Mouse (Mus musculus): ENCODE measurements around the gene Parp3. TPM values are rescaled to one million over a fixed set of nuclear protein-coding genes. Genes with fewer than 3 reads are reported as not detected.
A peak's percentile ranks its signal among the peaks of the same experiment; 100 is the strongest.
"Not testable (repeated sequence)": the region's sequence is repeated elsewhere in the genome, so short reads cannot be mapped to it uniquely, and the experiment has no call there.

The Parp3 gene
- polyA plus RNA-seq (2012; ENCODE audit: insufficient read depth, low replicate concordance), result 2.6 and 5.6 TPM in 2 replicates

DNA sequence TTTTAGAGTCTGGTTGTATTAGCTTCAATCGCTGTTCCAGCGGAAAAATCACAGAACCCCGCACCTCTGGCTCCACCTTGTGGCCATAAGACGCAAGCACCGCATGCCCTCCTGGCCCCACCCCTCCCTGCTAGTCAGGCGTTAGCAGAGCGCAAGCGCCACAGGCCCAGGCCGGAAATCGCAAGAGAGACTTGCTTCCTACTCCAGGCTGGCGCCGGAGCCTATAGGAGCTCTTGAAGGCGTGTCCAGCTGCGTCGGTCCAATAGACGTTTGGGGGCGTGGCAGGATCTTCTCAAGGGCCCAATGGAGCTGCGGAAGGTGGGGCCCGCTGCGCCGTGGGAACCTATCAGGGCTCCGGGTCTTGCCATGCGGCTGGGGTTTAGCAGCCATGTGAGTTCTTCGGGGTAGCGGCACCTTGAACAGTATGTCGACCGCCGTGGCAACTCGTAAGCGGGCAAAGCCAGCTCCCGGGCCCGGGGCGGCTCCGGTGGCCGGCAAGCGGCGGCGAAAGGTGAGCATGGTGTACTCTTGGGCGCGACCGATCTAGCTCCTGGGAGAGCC, at the start of gene Parp3:
Parp3 (minus strand) TSS at position 26 of the 561 bp plus-strand sequence.
- TF ChIP-seq GATA1 (IDR thresholded peaks at IDR 0.05; ENCODE audit: borderline replicate concordance, low read length) (no peak), FLI1 (IDR thresholded peaks at IDR 0.05; ENCODE audit: low read length) (peak; percentile 52; the same call in 1 of the 2 replicates)
- no peaks in the 10 kb centered on the region for H3K9me3 ChIP-seq
- H3K4me1 ChIP-seq, result peaks cover 67% of the 10 kb centered on the region
- peak within 1 kb of the TSS; percentile 94 for H3K4me3 ChIP-seq (replicated peaks)
- peaks cover 35% of the 10 kb centered on the region for H3K36me3 ChIP-seq (replicated peaks; ENCODE audit: low read length)
- peaks cover 2% of the 10 kb centered on the region for H3K27me3 ChIP-seq (replicated peaks)

- peak overlapping the region; percentile 67 for H3K4me3 ChIP-seq (replicated peaks)
- peaks cover 3% of the 10 kb centered on the region for H3K36me3 ChIP-seq (replicated peaks; ENCODE audit: low read length)
- peaks cover 36% of the 10 kb centered on the region for H3K4me1 ChIP-seq
- TF ChIP-seq FLI1 (IDR thresholded peaks at IDR 0.05; ENCODE audit: low read length) (no peak), GATA1 (IDR thresholded peaks at IDR 0.05; ENCODE audit: borderline replicate concordance, low read length) (no peak)
- H3K27me3 ChIP-seq (replicated peaks), result peaks cover 5% of the 10 kb centered on the region
- no peaks in the 10 kb centered on the region for H3K9me3 ChIP-seq
These were observed 43.2 kb upstream of the Parp3 start for GRCm38 (mm10) chr9:106519909-106520308.

- H3K27me3 ChIP-seq (replicated peaks), result peaks cover 4% of the 10 kb centered on the region
- no peaks in the 10 kb centered on the region for H3K9me3 ChIP-seq
- H3K4me3 ChIP-seq (replicated peaks), result no peak overlapping the region
- H3K4me1 ChIP-seq, result peaks cover 36% of the 10 kb centered on the region
- H3K36me3 ChIP-seq (replicated peaks; ENCODE audit: low read length), result peaks cover 3% of the 10 kb centered on the region
- no peak for TF ChIP-seq GATA1 (IDR thresholded peaks at IDR 0.05; ENCODE audit: borderline replicate concordance, low read length)
- TF ChIP-seq FLI1 (IDR thresholded peaks at IDR 0.05; ENCODE audit: low read length), result no peak
These were observed 42.7 kb upstream of the Parp3 start for GRCm38 (mm10) chr9:106519433-106519832.

DNA sequence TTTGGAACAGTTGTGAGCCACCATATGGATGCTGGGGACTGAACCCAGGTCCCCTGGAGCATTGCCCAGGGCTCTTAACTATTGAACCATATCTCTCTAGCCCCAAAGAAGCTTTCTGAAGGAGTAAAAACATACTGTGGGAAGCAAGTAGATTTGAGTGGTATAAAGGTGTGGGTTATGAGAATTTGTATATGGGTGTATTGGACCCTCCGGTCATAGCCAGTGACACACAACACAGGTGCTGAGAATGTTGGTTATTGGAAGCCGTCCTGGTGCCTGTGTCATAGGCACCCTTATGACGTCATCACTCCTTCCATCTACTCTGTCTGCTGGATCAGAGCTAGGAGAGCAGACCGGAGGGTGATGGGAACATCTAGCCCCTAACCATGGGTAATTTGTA, 37.5 kb upstream of the Parp3 start, which contains the start of gene Iqcf5:
Iqcf5 (plus strand) TSS at position 301 of the 400 bp plus-strand sequence.
- Histone ChIP-seq H3K9me3 (no peaks in the 10 kb centered on the region), H3K4me3 (replicated peaks) (no peak within 1 kb of the TSS), H3K36me3 (replicated peaks; ENCODE audit: low read length) (peaks cover 3% of the 10 kb centered on the region), H3K4me1 (peaks cover 48% of the 10 kb centered on the region), H3K27me3 (replicated peaks) (peaks cover 4% of the 10 kb centered on the region)
- TF ChIP-seq FLI1 (IDR thresholded peaks at IDR 0.05; ENCODE audit: low read length), result no peak

- Histone ChIP-seq H3K27me3 (replicated peaks) (peaks cover 4% of the 10 kb centered on the region), H3K9me3 (no peaks in the 10 kb centered on the region), H3K4me3 (replicated peaks) (no peak overlapping the region), H3K4me1 (peaks cover 48% of the 10 kb centered on the region), H3K36me3 (replicated peaks; ENCODE audit: low read length) (peaks cover 3% of the 10 kb centered on the region)
- TF ChIP-seq GATA1 (IDR thresholded peaks at IDR 0.05; ENCODE audit: borderline replicate concordance, low read length), result no peak
- no peak for TF ChIP-seq FLI1 (IDR thresholded peaks at IDR 0.05; ENCODE audit: low read length)
These were observed 36.8 kb upstream of the Parp3 start for GRCm38 (mm10) chr9:106513566-106513965.

DNA sequence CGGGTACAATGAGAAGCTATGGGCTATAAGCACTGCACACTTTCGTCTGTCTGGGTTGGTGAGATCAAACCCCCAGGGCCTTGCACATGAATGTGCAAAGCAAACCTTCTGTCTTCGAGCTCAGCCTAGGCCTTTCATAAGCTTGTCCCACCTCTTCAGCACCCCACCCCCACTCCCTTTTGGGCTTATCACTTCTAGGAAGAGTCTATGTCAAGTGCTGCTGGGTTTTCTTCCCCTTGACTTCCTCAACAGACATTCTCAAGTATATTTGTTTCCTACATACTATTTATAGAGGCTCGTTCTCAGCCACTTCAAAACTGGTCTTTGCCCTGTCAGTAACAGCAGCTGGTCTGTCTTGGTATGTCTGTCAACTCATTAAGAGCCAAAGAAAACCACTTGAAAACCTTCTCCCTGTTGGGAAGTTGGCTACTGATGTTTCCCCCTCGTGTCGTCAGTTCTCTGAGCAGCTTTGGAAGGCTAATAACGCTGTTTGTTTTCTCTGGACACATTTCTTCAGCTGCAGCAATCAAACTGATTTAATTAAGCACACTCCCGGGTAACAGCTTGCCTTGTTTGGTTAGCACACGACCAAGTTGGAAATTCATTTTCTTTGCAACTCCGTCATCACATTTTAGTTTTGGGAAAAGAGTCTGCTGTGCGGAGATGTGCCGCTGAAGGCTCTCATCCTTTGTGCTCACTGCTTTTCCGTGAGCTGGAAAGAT, 36.1 kb upstream of the Parp3 start:
- TF ChIP-seq FLI1 (IDR thresholded peaks at IDR 0.05; ENCODE audit: low read length) (no peak), GATA1 (IDR thresholded peaks at IDR 0.05; ENCODE audit: borderline replicate concordance, low read length) (no peak)
- Histone ChIP-seq H3K4me3 (replicated peaks) (peak overlapping the region; percentile 79), H3K9me3 (no peaks in the 10 kb centered on the region), H3K27me3 (replicated peaks) (peaks cover 6% of the 10 kb centered on the region), H3K36me3 (replicated peaks; ENCODE audit: low read length) (peaks cover 3% of the 10 kb centered on the region), H3K4me1 (peaks cover 48% of the 10 kb centered on the region)

DNA sequence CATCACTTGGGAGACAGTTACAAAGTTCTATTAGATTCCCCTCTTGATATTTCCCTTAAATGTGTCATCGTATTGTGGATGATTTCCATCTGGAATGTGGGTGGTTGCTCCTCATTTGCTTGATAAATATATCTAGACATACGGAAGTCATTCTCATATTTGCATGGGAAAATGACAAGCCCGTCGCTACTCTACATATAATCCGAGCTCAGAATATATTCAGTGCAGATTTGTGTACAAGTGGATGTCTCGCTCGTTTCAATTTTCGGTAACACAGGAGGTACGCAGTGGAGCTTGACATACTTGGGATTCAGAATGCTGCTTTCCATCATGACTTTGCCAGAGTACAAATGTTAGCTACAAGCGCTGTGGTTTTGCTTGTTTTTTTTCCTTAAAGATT, 32.6 kb upstream of the Parp3 start:
- H3K27me3 ChIP-seq (replicated peaks), result peaks cover 12% of the 10 kb centered on the region
- no peak overlapping the region for H3K4me3 ChIP-seq (replicated peaks)
- no peaks in the 10 kb centered on the region for H3K36me3 ChIP-seq (replicated peaks; ENCODE audit: low read length)
- H3K4me1 ChIP-seq, result peaks cover 28% of the 10 kb centered on the region
- H3K9me3 ChIP-seq, result no peaks in the 10 kb centered on the region
- no peak for TF ChIP-seq FLI1 (IDR thresholded peaks at IDR 0.05; ENCODE audit: low read length)
- TF ChIP-seq GATA1 (IDR thresholded peaks at IDR 0.05; ENCODE audit: borderline replicate concordance, low read length), result no peak

DNA sequence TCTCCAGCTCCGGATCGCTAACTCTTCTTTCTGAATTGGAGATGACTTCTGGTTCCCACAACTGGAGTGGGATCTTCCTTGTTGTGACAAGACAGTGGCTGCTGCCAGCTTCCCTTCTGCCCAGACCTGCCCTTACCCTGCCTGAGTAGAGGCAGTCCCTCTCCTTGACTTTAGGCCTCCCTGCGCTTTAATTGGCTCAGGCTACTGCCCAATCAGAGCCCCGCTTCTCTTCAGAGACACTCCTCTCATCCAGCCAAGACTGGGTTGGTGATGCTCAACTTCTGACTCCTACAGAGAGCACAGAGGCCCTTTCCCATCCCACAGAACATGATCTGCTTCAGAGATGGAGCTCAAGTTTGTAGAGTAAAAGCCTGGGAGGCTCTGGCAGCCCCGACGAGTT, 27.5 kb upstream of the Parp3 start:
- H3K9me3 ChIP-seq, result peaks cover 5% of the 10 kb centered on the region
- H3K4me3 ChIP-seq (replicated peaks), result no peak overlapping the region
- H3K27me3 ChIP-seq (replicated peaks), result peaks cover 30% of the 10 kb centered on the region
- TF ChIP-seq GATA1 (IDR thresholded peaks at IDR 0.05; ENCODE audit: borderline replicate concordance, low read length) (no peak), FLI1 (IDR thresholded peaks at IDR 0.05; ENCODE audit: low read length) (no peak)
- H3K4me1 ChIP-seq, result no peaks in the 10 kb centered on the region
- no peaks in the 10 kb centered on the region for H3K36me3 ChIP-seq (replicated peaks; ENCODE audit: low read length)

- Histone ChIP-seq H3K9me3 (peaks cover 5% of the 10 kb centered on the region), H3K4me1 (no peaks in the 10 kb centered on the region)
- TF ChIP-seq GATA1 (IDR thresholded peaks at IDR 0.05; ENCODE audit: borderline replicate concordance, low read length), result no peak
- no peak for TF ChIP-seq FLI1 (IDR thresholded peaks at IDR 0.05; ENCODE audit: low read length)
These were observed 25.1 kb upstream of the Parp3 start for GRCm38 (mm10) chr9:106501846-106502245.

DNA sequence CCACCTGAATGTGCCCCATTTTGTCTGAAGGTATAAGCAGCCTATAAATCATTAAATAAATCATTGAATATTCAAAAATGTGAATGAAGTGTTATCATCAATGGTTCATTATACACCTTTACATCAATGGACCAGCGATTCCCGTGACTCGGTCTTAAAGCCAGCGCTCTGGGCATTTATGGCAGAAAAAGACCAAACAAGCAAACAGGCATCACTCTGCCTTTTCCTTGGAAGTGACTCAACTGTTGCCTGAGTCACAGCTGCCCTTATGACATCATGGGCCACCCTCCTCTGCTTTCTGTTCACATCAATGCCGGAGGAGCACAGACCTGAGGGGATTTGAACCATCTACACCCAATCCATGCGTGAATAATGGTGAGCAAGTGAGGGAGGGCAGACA, 22.9 kb upstream of the Parp3 start, which contains the start of gene Iqcf1:
Iqcf1 (plus strand) TSS at position 301 of the 400 bp plus-strand sequence.
- Histone ChIP-seq H3K4me3 (replicated peaks) (peak within 1 kb of the TSS; percentile 4), H3K36me3 (replicated peaks; ENCODE audit: low read length) (no peaks in the 10 kb centered on the region), H3K27me3 (replicated peaks) (peaks cover 19% of the 10 kb centered on the region), H3K9me3 (peaks cover 5% of the 10 kb centered on the region), H3K4me1 (no peaks in the 10 kb centered on the region)
- no peak for TF ChIP-seq FLI1 (IDR thresholded peaks at IDR 0.05; ENCODE audit: low read length)
- TF ChIP-seq GATA1 (IDR thresholded peaks at IDR 0.05; ENCODE audit: borderline replicate concordance, low read length), result no peak

More at GRCm38 (mm10) chr9:106501846-106502245, 25.1 kb upstream of the Parp3 start:
- peaks cover 25% of the 10 kb centered on the region for H3K27me3 ChIP-seq (replicated peaks)
- peak overlapping the region; percentile 4 for H3K4me3 ChIP-seq (replicated peaks)
- no peaks in the 10 kb centered on the region for H3K36me3 ChIP-seq (replicated peaks; ENCODE audit: low read length)

DNA sequence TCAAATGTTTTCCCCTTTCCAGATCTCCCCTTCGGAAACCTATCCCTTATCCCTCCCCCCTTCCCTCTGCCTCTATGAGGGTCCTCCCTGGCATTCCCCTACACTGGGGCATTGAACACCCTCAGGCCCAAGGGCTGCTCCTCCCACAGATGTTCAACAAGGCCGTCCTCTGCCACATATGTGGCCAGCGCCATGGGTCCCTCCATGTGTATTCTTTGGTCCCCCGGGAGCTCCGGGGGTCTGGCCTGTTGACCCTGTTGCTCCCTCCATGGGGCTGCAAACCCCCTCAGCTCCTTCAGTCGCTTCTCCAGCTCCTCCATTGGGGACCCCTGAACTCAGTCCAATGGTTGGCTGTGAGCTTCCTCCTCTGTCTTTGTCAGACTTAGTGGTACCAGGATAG, 10.9 kb upstream of the Parp3 start:
- not testable (repeated sequence) for H3K4me1 ChIP-seq; H3K27me3 ChIP-seq (replicated peaks); H3K4me3 ChIP-seq (replicated peaks); H3K9me3 ChIP-seq
- peaks cover 46% of the 10 kb centered on the region for H3K36me3 ChIP-seq (replicated peaks; ENCODE audit: low read length)
